Mouse (Mus musculus) CH12.LX (cell line): ENCODE results near the gene Afg1l.

Experiments
- CTCF ChIP-seq, 2 experiments: IDR thresholded peaks in 1 of 2; conservative IDR thresholded peaks in 1 of 2; 2 replicates each; pipeline ENCODE4 v1.5.1; 2011 to 2012; ENCODE audit warnings: low read depth in 2 of 2, low read length in 2 of 2, improper control_type of control experiment in 1 of 2, inconsistent platforms in 1 of 2, mild to moderate bottlenecking in 1 of 2, moderate library complexity in 1 of 2
- IRF4 ChIP-seq: IDR thresholded peaks from 2 replicates; pipeline ENCODE4 v1.6.1; 2014; ENCODE audit warnings: low read depth, mild to moderate bottlenecking, inconsistent platforms, low read length, improper control_type of control experiment
- ZC3H11A ChIP-seq: IDR thresholded peaks from 2 replicates; pipeline ENCODE4 v1.6.1; 2012; ENCODE audit warnings: low read depth, mild to moderate bottlenecking, inconsistent platforms, low read length, improper control_type of control experiment

- TF ChIP-seq CTCF (conservative IDR thresholded peaks at IDR 0.05 in 1 of 2, IDR thresholded peaks at IDR 0.05 in 1 of 2; ENCODE audit: low read depth in 2 of 2, low read length in 2 of 2) (no peak), ZC3H11A (no peak), IRF4 (no peak)
Measured at GRCm38 (mm10) chr10:42488606-42489296, 10.4 kb upstream of the Afg1l start.
